Mouse (Mus musculus): ENCODE measurements around the gene Car3. TPM values are rescaled to one million over a fixed set of nuclear protein-coding genes. Genes with fewer than 3 reads are reported as not detected.

Car3 gene
- total RNA-seq, 2 experiments from 2014 or later, result 478 to 2,131 TPM

- intact Hi-C loops (cut with DNase I), result no loop called here
- DNase-seq, result no peak
These were observed 30.4 kb downstream of the Car3 start for GRCm38 (mm10) chr3:14893700-14894099.

GRCm38 (mm10) chr3:14895333-14895732 lies 32.0 kb downstream of the Car3 start:
- intact Hi-C loops (cut with DNase I), result no loop called here
- DNase-seq, result no peak

- intact Hi-C loops (cut with DNase I), result no loop called here
- DNase-seq, result no peak
These were observed 34.5 kb downstream of the Car3 start for GRCm38 (mm10) chr3:14897770-14898169.

GRCm38 (mm10) chr3:14903380-14903779 lies 40.1 kb downstream of the Car3 start:
- intact Hi-C loops (cut with DNase I), result no loop called here
- DNase-seq, result no peak

- intact Hi-C loops (cut with DNase I), result no loop called here
- DNase-seq, result no peak
These were observed 40.9 kb downstream of the Car3 start for GRCm38 (mm10) chr3:14904165-14904564.

GRCm38 (mm10) chr3:14907271-14907670 lies 44.0 kb downstream of the Car3 start:
- DNase-seq, result no peak
- intact Hi-C loops (cut with DNase I), result no loop called here

- intact Hi-C loops (cut with DNase I), result no loop called here
- no peak for DNase-seq
These were observed 48.8 kb downstream of the Car3 start for GRCm38 (mm10) chr3:14911992-14912582.

- intact Hi-C loops (cut with DNase I), result no loop called here
- no peak for DNase-seq
These were observed 50.5 kb downstream of the Car3 start for GRCm38 (mm10) chr3:14913774-14914173.

- intact Hi-C loops (cut with DNase I), result no loop called here
- DNase-seq, result no peak
These were observed 52.0 kb downstream of the Car3 start for GRCm38 (mm10) chr3:14915355-14915754.

GRCm38 (mm10) chr3:14917261-14917660 lies 53.9 kb downstream of the Car3 start:
- no peak for DNase-seq
- intact Hi-C loops (cut with DNase I), result no loop called here

Other genes starting within 250 kb of the Car3 start
- gene Car13, start 221.8 kb upstream of the Car3 start, total RNA-seq (2021), result under 1 TPM; 0.20 to 0.57 TPM
- under 1 TPM in 1 of 2 experiments, not detected in 1; 0.59 TPM for gene Car1, start 55.1 kb upstream of the Car3 start, total RNA-seq (2021)
- gene Car2, start 22.8 kb downstream of the Car3 start, total RNA-seq (2021), result 10 to 100 TPM; 12.1 to 15.4 TPM

Data from gastrocnemius, postnatal 36 days (tissue).